Mouse (Mus musculus) forebrain, embryonic 14.5 days (tissue): ENCODE data around the gene Lrrc58. TPM values are rescaled to one million over a fixed set of nuclear protein-coding genes. Genes with fewer than 3 reads are reported as not detected.
A peak's percentile ranks its signal among the peaks of the same experiment; 100 is the strongest.

Experiments used
- ATAC-seq: fragments of 200-750 bp; cut with Nextera tagmentation; 2 replicates; pipeline ENCODE4 v1.8.0; 2017; ENCODE audit warnings: mild to moderate bottlenecking, moderate library complexity
- DNase-seq: peaks from one replicate; pipeline ENCODE4 v3.0.0-alpha.2; 2015; ENCODE audit warnings: low spot score
- H3K27ac ChIP-seq: fragments of 300-500 bp; sonication (generic); 2 replicates; pipeline ENCODE4 v1.5.1; 2014; ENCODE audit warnings: low read depth, mild to moderate bottlenecking, control low read depth, low read length, moderate library complexity
- H3K27me3 ChIP-seq: fragments of 300-500 bp; sonication (generic); replicated peaks from 2 replicates; pipeline ENCODE4 v1.6.1; 2014; ENCODE audit warnings: low read length, control low read depth, mixed read lengths; ENCODE audit not compliant: control insufficient read depth, insufficient read depth
- H3K36me3 ChIP-seq: fragments of 300-500 bp; sonication (generic); 2 replicates; pipeline ENCODE4 v1.6.1; 2014; ENCODE audit warnings: low read length, control low read depth; ENCODE audit not compliant: control insufficient read depth, insufficient read depth
- H3K4me1 ChIP-seq: fragments of 300-500 bp; sonication (generic); 2 replicates; pipeline ENCODE4 v1.6.1; 2014; ENCODE audit warnings: antibody characterized with exemption, low read length, control low read depth; ENCODE audit not compliant: control insufficient read depth, insufficient read depth
- H3K4me2 ChIP-seq: fragments of 300-500 bp; sonication (generic); 2 replicates; pipeline ENCODE4 v1.6.1; 2014; ENCODE audit warnings: mild to moderate bottlenecking, control low read depth, low read length
- H3K4me3 ChIP-seq: fragments of 300-500 bp; sonication (generic); 2 replicates; pipeline ENCODE4 v1.5.1; 2014; ENCODE audit warnings: low read depth, low read length, control low read depth
- H3K9ac ChIP-seq: fragments of 300-500 bp; sonication (generic); 2 replicates; pipeline ENCODE4 v1.6.1; 2014; ENCODE audit warnings: mild to moderate bottlenecking, low read length, control low read depth, moderate library complexity
- H3K9me3 ChIP-seq: fragments of 300-500 bp; sonication (generic); replicated peaks from 2 replicates; pipeline ENCODE4 v1.6.1; 2016; ENCODE audit warnings: low read length, control low read depth, mixed read lengths; ENCODE audit not compliant: control insufficient read depth
- WGBS: fragments of 180-500 bp; shearing (Covaris S2); extraction: QIAGEN DNeasy Blood & Tissue Kit; methylation state at CpG from one replicate; pipeline ENCODE4 v1.1.7; 2014; 5-methylcytosine and 5-hydroxymethylcytosine counted together
- polyA plus RNA-seq: library from polyadenylated mRNA; unstranded; fragments of >200 nt; fragmentation: Nextera tagmentation; extraction: Ambion mirVana; gene quantifications from 2 replicates; pipeline ENCODE4 v1.2.1, GENCODE M21; 2014

Lrrc58 gene
- polyA plus RNA-seq, 1 experiment from 2014 or later: 40.7 TPM

GRCm38 (mm10) chr16:37899357-37899756 lies 31.2 kb downstream of the Lrrc58 start:
- ATAC-seq: no peak
- Histone ChIP-seq H3K36me3 (no peaks in the 10 kb centered on the region), H3K9ac (no peak overlapping the region), H3K27me3 (no peaks in the 10 kb centered on the region), H3K4me2 (no peak overlapping the region), H3K27ac (no peak overlapping the region), H3K4me1 (no peaks in the 10 kb centered on the region), H3K9me3 (no peaks in the 10 kb centered on the region), H3K4me3 (no peak overlapping the region)
- DNase-seq: no peak
- 34% methylated on average over 2 of the region's 2 CpGs for WGBS

DNA sequence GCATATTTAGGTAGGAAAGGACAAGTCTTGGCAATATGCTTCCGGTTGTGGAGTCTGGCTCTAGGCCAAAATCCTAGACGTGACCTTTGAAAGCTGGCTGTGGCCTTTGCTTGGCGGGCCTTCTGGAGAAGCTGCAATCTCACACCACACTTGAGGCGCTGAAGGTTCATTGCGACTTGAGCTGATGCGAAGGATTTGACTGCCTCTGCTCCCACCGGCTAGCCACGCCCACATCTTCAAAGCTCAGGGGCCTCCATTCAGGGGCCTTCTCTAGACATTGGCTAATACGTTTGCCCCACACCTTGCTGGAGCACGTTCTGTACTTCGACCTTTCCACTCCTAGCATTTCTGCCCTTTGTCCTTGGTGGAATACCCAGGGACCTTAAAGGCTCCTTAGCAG lies 33.1 kb downstream of the Lrrc58 start:
- Histone ChIP-seq H3K9me3 (no peaks in the 10 kb centered on the region), H3K36me3 (no peaks in the 10 kb centered on the region), H3K9ac (no peak overlapping the region), H3K4me2 (no peak overlapping the region), H3K4me3 (no peak overlapping the region), H3K4me1 (no peaks in the 10 kb centered on the region), H3K27me3 (no peaks in the 10 kb centered on the region), H3K27ac (no peak overlapping the region)
- WGBS: 38% methylated on average over 11 of the region's 11 CpGs
- ATAC-seq (no peak), DNase-seq (no peak)

- no peaks in the 10 kb centered on the region for H3K27me3 ChIP-seq
Observed at GRCm38 (mm10) chr16:37906456-37906855, 38.3 kb downstream of the Lrrc58 start.

GRCm38 (mm10) chr16:37911086-37911485 lies 42.9 kb downstream of the Lrrc58 start:
- Histone ChIP-seq H3K9ac (no peak overlapping the region), H3K9me3 (no peaks in the 10 kb centered on the region), H3K4me3 (no peak overlapping the region), H3K4me1 (no peaks in the 10 kb centered on the region), H3K27ac (no peak overlapping the region), H3K36me3 (no peaks in the 10 kb centered on the region), H3K27me3 (no peaks in the 10 kb centered on the region), H3K4me2 (no peak overlapping the region)
- ATAC-seq (no peak), DNase-seq (no peak)
- whole genome bisulfite sequencing: 92% methylated on average over 1 of the region's 1 CpGs

More at GRCm38 (mm10) chr16:37906456-37906855, 38.3 kb downstream of the Lrrc58 start:
- Histone ChIP-seq H3K4me1 (no peaks in the 10 kb centered on the region), H3K36me3 (no peaks in the 10 kb centered on the region), H3K9ac (no peak overlapping the region), H3K4me3 (no peak overlapping the region), H3K4me2 (no peak overlapping the region), H3K9me3 (no peaks in the 10 kb centered on the region), H3K27ac (no peak overlapping the region)
- 82% methylated on average over 3 of the region's 3 CpGs for WGBS
- ATAC-seq (no peak), DNase-seq (no peak)

DNA sequence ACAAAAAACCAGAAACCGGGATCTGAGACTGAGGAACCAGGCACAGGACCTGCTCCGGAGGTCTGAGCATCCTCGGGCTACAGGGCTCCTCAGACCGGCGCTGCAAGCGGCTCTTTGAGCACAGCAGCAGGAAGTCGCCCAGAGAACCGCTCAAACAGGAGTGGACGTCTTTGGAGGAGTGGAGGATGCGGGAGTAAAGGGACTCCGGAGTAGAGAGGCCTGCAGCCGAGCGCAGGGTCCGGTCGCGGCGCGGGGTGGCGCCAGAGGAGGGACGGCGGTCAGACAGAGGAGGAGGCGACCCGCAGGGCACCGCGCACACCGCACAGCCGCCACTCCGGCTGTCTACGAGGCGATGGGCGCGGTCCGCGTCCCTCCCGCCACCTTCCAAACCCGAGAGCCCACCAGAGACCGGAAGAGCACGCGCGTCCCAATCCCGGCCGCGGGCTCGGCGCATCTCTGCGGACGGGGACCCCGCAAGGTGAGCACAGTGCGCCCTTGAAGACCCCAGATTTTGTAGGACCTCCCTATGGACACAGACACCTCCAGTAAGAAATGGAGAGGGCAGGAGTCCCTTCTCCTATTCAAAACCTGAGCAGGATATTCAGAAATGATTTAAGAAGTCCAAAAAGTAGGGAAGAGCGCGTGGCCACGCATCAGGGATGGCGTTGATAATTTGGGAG lies 48.1 kb downstream of the Lrrc58 start, which contains the start of gene Gpr156:
Gene Gpr156, plus strand, starts transcription at position 359 of the 680 bp plus-strand sequence.
- H3K9ac ChIP-seq: peak within 1 kb of the TSS; percentile 70
- peak within 1 kb of the TSS; percentile 81 for H3K4me2 ChIP-seq
- no peaks in the 10 kb centered on the region for H3K9me3 ChIP-seq
- DNase-seq (peak; percentile 68), ATAC-seq (peak; percentile 82)
- H3K36me3 ChIP-seq: no peaks in the 10 kb centered on the region
- H3K27ac ChIP-seq: no peak within 1 kb of the TSS
- H3K4me3 ChIP-seq: peak within 1 kb of the TSS; percentile 48
- no peaks in the 10 kb centered on the region for H3K27me3 ChIP-seq
- H3K4me1 ChIP-seq: no peaks in the 10 kb centered on the region
- WGBS: 2% methylated on average over 53 of the region's 53 CpGs

DNA sequence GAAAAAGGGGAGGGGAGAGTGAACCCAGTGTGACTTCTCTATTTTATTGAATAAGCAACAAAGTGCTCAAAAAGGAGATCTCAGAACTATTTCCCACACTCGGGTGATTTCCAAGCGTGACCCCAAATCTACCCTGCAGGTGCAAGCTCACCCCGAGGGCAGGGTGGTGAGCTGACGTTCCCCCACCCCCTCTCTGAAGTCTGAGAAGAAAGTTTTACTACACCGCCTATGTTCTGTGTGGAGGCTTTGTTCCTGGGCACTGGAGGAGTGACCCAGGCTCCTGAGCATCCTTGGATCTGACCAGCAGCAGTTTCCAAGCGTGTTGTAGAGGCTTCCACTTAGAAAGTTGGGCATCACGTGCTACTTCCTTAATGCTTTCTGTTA lies 48.6 kb downstream of the Lrrc58 start:
- WGBS: 15% methylated on average over 7 of the region's 7 CpGs
- peak overlapping the region; percentile 48 for H3K4me3 ChIP-seq
- DNase-seq: no peak
- H3K4me2 ChIP-seq: peak overlapping the region; percentile 81
- ATAC-seq: peak; percentile 16; the same call in 1 of the 2 replicates
- peak overlapping the region; percentile 70 for H3K9ac ChIP-seq
- no peaks in the 10 kb centered on the region for H3K9me3 ChIP-seq
- H3K27me3 ChIP-seq: no peaks in the 10 kb centered on the region
- H3K36me3 ChIP-seq: no peaks in the 10 kb centered on the region
- no peaks in the 10 kb centered on the region for H3K4me1 ChIP-seq
- no peak overlapping the region for H3K27ac ChIP-seq

DNA sequence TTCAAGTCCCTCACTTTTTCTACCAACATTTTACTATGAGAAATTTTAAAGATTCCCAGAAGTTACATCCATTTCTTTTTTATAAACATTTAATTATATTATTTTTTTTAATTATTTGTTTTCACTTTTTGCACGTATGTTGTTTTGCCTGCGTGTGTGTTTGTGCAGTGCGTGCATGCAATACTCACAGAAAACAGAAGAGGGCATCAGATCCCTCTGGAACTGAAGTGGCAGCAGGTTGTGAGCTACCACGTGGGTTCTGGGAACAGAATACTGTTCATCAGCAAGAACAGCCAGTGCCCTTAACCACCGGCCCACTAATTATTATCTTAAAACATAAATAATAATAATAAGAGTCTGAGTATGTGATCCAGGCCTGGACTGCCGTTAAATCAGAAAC lies 50.8 kb downstream of the Lrrc58 start:
- no peak overlapping the region for H3K9ac ChIP-seq
- ATAC-seq (no peak), DNase-seq (no peak)
- no peak overlapping the region for H3K4me2 ChIP-seq
- H3K36me3 ChIP-seq: no peaks in the 10 kb centered on the region
- H3K9me3 ChIP-seq: no peaks in the 10 kb centered on the region
- 87% methylated on average over 6 of the region's 6 CpGs for WGBS
- H3K27me3 ChIP-seq: no peaks in the 10 kb centered on the region
- no peaks in the 10 kb centered on the region for H3K4me1 ChIP-seq
- no peak overlapping the region for H3K27ac ChIP-seq
- no peak overlapping the region for H3K4me3 ChIP-seq

GRCm38 (mm10) chr16:37920842-37921409 lies 52.7 kb downstream of the Lrrc58 start:
- no peak for ATAC-seq
- Histone ChIP-seq H3K27me3 (no peaks in the 10 kb centered on the region), H3K4me2 (no peak overlapping the region), H3K36me3 (no peaks in the 10 kb centered on the region), H3K4me3 (no peak overlapping the region), H3K4me1 (peaks cover 4% of the 10 kb centered on the region), H3K9me3 (no peaks in the 10 kb centered on the region), H3K27ac (no peak overlapping the region), H3K9ac (no peak overlapping the region)
- DNase-seq: peak; percentile 11
- 37% methylated on average over 8 of the region's 8 CpGs for WGBS

DNA sequence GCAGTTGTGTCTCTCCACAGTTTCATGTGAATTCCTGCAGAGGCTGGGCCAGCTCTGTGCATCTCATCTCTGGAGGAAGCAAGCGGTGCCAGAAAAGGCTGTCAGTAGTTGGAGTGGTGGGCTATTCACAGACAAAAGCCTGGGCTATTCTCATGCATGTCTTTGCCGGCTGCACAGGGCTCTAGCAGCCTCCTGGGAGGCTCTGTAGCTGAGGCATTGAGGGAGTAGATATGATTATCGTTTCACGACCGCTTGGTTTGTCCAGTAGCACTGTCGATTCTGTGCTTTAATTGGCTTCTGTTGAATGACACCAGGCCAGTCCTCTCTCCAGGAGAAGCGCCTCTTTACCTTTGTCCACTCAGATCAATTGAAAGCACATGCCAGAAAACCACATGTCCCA lies 57.9 kb downstream of the Lrrc58 start:
- no peaks in the 10 kb centered on the region for H3K27me3 ChIP-seq
- no peaks in the 10 kb centered on the region for H3K9me3 ChIP-seq
- H3K9ac ChIP-seq: peak overlapping the region; percentile 13
- ATAC-seq (peak; percentile 78), DNase-seq (peak; percentile 85)
- H3K4me1 ChIP-seq: peaks cover 29% of the 10 kb centered on the region
- no peaks in the 10 kb centered on the region for H3K36me3 ChIP-seq
- no peak overlapping the region for H3K4me3 ChIP-seq
- 3% methylated on average over 7 of the region's 7 CpGs for WGBS
- peak overlapping the region; percentile 55 for H3K27ac ChIP-seq
- peak overlapping the region; percentile 16; the same call in 1 of the 2 replicates for H3K4me2 ChIP-seq
